Comparison of ENCODE assay signal across 8 mouse cellular contexts in the genomic region with DNA sequence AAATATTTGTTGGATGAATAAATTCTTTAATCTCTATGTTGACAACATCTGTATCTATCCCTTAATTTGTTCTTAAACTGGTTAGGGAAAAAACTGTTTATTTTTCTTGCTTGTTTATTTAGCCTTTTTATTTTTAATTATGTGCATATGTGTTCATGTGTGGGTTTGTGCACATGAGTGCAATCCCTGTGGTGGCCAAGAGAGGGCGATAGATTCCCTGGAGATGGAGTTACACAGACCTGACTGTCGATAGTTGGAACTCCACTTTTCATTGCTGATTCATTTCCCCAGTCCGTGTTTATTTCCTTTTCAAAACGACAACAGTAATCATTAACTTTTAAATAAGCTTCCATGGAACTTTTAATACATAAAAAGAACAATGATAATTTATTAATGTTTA. TPM values are rescaled to one million over a fixed set of nuclear protein-coding genes. Genes with fewer than 3 reads are reported as not detected.
DNase-seq lines count a peak whose midpoint lies in the region; ATAC-seq and TF ChIP-seq lines count a peak whose summit lies in the region.

No protein-coding gene starts in this region.

- H3K4me1 ChIP-seq in forebrain, embryonic 11.5 days (replicated peaks; ENCODE audit: control insufficient read depth, insufficient read depth, low read length): no peaks in the 10 kb centered on the region

- no peaks in the 10 kb centered on the region for H3K9me3 ChIP-seq in forebrain, embryonic 11.5 days (ENCODE audit: control insufficient read depth, low read length)

- intact Hi-C loops in left cerebral cortex, adult 2 months (cut with DNase I): no loop called here
- intact Hi-C loops in left cerebral cortex, postnatal 36 days (cut with DNase I): no loop called here

- no peak for ATAC-seq in forebrain, embryonic 11.5 days (replicated peaks; ENCODE audit: low FRiP score)

- no peaks in the 10 kb centered on the region for H3K36me3 ChIP-seq in forebrain, embryonic 11.5 days (ENCODE audit: control insufficient read depth, insufficient read depth, low read length)

- H3K27ac ChIP-seq in left cerebral cortex, adult 2 months: no peak overlapping the region
- H3K27ac ChIP-seq in forebrain, embryonic 11.5 days (ENCODE audit: low read depth, low read length): no peak overlapping the region

- H3K27me3 ChIP-seq in forebrain, embryonic 11.5 days (ENCODE audit: control insufficient read depth, insufficient read depth, low read length): no peaks in the 10 kb centered on the region

- H3K4me3 ChIP-seq in left cerebral cortex, adult 2 months: no peak overlapping the region
- H3K4me3 ChIP-seq in forebrain, embryonic 11.5 days (ENCODE audit: low read depth, low read length): no peak overlapping the region

- 54% methylated on average over 4 of the region's 4 CpGs for WGBS in forebrain, embryonic 11.5 days

- peak; percentile 22 for DNase-seq in adrenal gland, postnatal 10 days
- no peak for DNase-seq in adrenal gland, postnatal 4 days (ENCODE audit: low spot score in 2 of 2)
- DNase-seq in left cerebral cortex, adult 2 months (ENCODE audit: extremely low spot score in 1 of 2, low spot score in 2 of 2): no peak
- no peak for DNase-seq in left cerebral cortex, postnatal 36 days (ENCODE audit: low spot score in 2 of 2)
- DNase-seq in c-Kit-positive CD71-positive TER-119-negative erythroid progenitor cells, embryonic 14.5 days (ENCODE audit: low read depth): peak; percentile 38
- DNase-seq in mesoderm, embryonic 11.5 days (ENCODE audit: low read depth, low spot score): peak; percentile 32
- no peak for DNase-seq in forebrain, embryonic 11.5 days (ENCODE audit: low spot score)
- no peak for DNase-seq in adrenal gland, adult 18-20 months (ENCODE audit: low spot score in 2 of 2)

- H3K9ac ChIP-seq in forebrain, embryonic 11.5 days (ENCODE audit: low read length): no peak overlapping the region

- peak; percentile 42 for TF ChIP-seq CTCF in left cerebral cortex, adult 2 months (IDR thresholded peaks at IDR 0.05)

- H3K4me2 ChIP-seq in forebrain, embryonic 11.5 days (ENCODE audit: low read depth, low read length, severe bottlenecking): no peak overlapping the region

RNA-seq across cellular contexts. Expression of a gene that starts 31.2 kb away (rescaled TPM):
- total RNA-seq in adrenal gland, postnatal 10 days (2021): 10 to 100 TPM; 35.3 to 39.9 TPM
- 10 to 100 TPM; 54.0 to 56.0 TPM for total RNA-seq in adrenal gland, postnatal 4 days (2021)
- 1 to 10 TPM; 4.3 to 6.6 TPM for total RNA-seq in left cerebral cortex, adult 2 months (2021)
- total RNA-seq in left cerebral cortex, postnatal 36 days (2021): 1 to 10 TPM; 4.1 TPM
- polyA plus RNA-seq in forebrain, embryonic 11.5 days (2014; fragmentation: Nextera tagmentation; extraction: Ambion mirVana): 62.8 and 64.7 TPM in 2 replicates
- total RNA-seq in adrenal gland, adult 18-20 months (2021): 10 to 100 TPM; 20.2 to 39.4 TPM

RNA-seq across cellular contexts. Expression of a gene that starts 37.6 kb away (rescaled TPM):
- 1 to 10 TPM; 7.7 to 9.6 TPM for total RNA-seq in adrenal gland, postnatal 10 days (2021)
- total RNA-seq in adrenal gland, postnatal 4 days (2021): 10 to 100 TPM; 13.7 to 14.8 TPM
- total RNA-seq in left cerebral cortex, adult 2 months (2021): 1 to 10 TPM; 1.2 to 1.4 TPM
- 1 to 10 TPM; 1.2 to 2.9 TPM for total RNA-seq in left cerebral cortex, postnatal 36 days (2021)
- polyA plus RNA-seq in forebrain, embryonic 11.5 days (2014; fragmentation: Nextera tagmentation; extraction: Ambion mirVana): 3.2 and 4.3 TPM in 2 replicates
- 10 to 100 TPM in 1 of 2 experiments, 1 to 10 TPM in 1; 7.7 to 13.1 TPM for total RNA-seq in adrenal gland, adult 18-20 months (2021)

RNA-seq across cellular contexts. Expression of a gene that starts 54.0 kb away (rescaled TPM):
- total RNA-seq in adrenal gland, postnatal 10 days (2021): 10 to 100 TPM; 54.1 to 58.0 TPM
- 10 to 100 TPM; 33.9 to 44.6 TPM for total RNA-seq in adrenal gland, postnatal 4 days (2021)
- total RNA-seq in left cerebral cortex, adult 2 months (2021): 10 to 100 TPM; 17.6 to 17.9 TPM
- 10 to 100 TPM; 16.1 to 17.6 TPM for total RNA-seq in left cerebral cortex, postnatal 36 days (2021)
- 33.7 and 39.0 TPM in 2 replicates for polyA plus RNA-seq in forebrain, embryonic 11.5 days (2014; fragmentation: Nextera tagmentation; extraction: Ambion mirVana)
- total RNA-seq in adrenal gland, adult 18-20 months (2021): 10 to 100 TPM; 44.9 to 49.5 TPM

Comparison
In these comparisons a context has a peak if more than half of its experiments do, and no peak if none do; other contexts are left out.
1. DNase-seq: peak in adrenal gland, postnatal 10 days (single experiment), c-Kit-positive CD71-positive TER-119-negative erythroid progenitor cells, embryonic 14.5 days (single experiment) and mesoderm, embryonic 11.5 days (single experiment); none in adrenal gland, postnatal 4 days (0 of 2), left cerebral cortex, adult 2 months (0 of 2), left cerebral cortex, postnatal 36 days (0 of 2), forebrain, embryonic 11.5 days (single experiment) and adrenal gland, adult 18-20 months (0 of 2).